Mouse (Mus musculus) lung, postnatal 0 days (tissue): ENCODE results near the gene Tbc1d32.

ENCODE experiments used
- CTCF ChIP-seq: IDR thresholded peaks from 2 replicates; pipeline ENCODE4 v1.5.1; 2016; ENCODE audit warnings: antibody characterized with exemption, mild to moderate bottlenecking
- EP300 ChIP-seq: IDR thresholded peaks from 2 replicates; pipeline ENCODE4 v1.6.1; 2016; ENCODE audit warnings: antibody characterized with exemption, mild to moderate bottlenecking, control low read depth

DNA sequence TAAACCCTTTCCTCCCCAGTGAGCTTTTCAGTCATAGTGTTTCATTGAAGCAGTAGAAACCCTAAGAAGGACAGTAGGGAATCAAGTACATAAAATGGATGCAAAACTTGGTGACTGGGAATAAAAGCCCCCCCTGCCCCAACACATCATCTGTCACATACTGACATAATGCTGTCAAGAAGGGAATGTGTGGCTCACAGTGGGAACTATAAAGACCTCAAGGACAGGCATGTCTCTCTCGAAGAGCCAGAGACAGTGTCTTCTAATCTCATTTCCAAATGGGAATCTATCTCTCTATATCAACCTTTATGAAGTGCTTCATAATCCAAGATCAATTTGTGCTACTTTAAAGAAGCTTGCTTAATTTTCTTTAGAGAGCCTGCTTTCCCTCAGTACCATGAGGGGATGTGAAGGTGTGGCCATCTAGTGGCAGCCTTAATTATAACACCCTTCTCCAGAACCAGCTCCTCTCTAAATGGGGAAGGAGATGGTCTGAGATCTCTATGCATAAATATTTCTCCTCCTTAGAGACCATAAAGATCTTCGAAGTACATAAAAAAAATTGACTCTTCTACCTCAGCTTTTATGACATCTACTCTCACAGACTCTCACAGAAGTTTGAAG lies 248.5 kb downstream of the Tbc1d32 start:
- TF ChIP-seq CTCF (peak; percentile 83), EP300 (no peak)
